Mouse (Mus musculus): ENCODE measurements at regions not wholly inside any gene's neighbourhood (a gene's known extent, or its start where the extent isn't known, plus 50 kb on each side); places are given as distances from the start of the nearest gene placed in this dataset.

DNA sequence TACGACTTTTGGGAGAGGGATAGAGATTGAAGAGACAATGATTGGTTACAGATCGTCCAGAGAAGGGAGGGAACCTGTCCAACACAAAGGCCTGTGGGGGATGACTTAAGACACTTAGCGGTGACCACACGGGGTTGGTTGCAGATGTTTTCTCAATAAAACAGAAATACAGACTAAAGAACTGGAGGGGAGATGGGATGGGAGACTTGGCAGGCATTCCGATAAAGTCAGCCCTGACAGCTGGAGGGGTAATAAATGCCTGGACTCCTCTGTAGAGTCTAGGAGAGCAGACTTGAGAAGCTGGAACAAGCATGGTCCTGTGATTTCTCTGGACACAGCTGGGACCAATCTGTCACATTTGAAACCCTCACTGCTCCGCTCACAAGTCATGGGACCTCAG, 227.3 kb upstream of the Klf3 start:
- Histone ChIP-seq H3K36me3 (ENCODE audit: inconsistent target) (no peaks in the 10 kb centered on the region), H3K4me3 (ENCODE audit: inconsistent target) (no peak overlapping the region), H3K27ac (no peak overlapping the region), H3K79me2 (ENCODE audit: inconsistent target) (no peaks in the 10 kb centered on the region)
- WGBS (ENCODE audit: missing documents) = 95% methylated on average over 6 of the region's 6 CpGs

DNA sequence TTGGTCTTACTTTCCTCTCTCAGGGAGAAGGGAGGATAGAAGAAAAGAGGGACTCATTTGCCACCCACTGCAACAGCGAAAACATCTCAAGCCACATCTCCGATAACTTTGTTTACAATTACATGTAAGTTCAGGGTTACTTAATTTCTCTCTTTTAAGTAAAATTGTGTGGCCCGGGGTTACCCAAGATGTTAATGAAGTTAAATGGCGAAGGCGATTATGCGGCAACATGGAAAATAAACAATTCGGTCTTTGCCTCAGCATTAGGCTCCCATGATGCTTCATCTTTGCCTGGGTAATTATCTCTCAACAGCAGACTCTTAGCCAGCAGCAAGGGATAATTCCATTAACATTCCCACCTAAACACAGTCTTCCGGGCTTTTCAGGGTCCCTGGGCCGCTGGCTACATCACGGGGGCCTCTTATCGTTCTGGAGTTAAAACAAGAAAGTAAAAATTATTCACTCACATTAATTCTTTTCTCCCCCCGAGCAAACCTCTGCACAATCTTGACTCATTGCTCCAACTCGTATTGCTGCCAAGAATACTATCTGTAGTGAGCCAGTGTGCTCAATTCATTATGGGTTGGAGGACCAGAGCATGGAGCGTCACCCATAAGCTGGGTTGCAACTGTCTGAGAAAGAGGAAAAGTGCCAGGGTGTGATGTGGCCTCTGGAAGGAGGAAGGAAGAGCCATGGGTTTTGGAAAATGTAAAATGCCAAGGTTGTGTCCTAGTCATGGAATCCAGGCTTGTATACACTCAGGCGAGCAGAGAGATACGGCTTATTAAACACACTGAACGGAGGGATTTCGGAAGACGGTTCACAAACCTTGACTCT, 226.5 kb upstream of the Klf3 start:
- WGBS (ENCODE audit: missing documents) = 92% methylated on average over 19 of the region's 19 CpGs
- Histone ChIP-seq H3K79me2 (ENCODE audit: inconsistent target) (no peaks in the 10 kb centered on the region), H3K4me3 (ENCODE audit: inconsistent target) (no peak overlapping the region), H3K27ac (no peak overlapping the region), H3K36me3 (ENCODE audit: inconsistent target) (no peaks in the 10 kb centered on the region)

DNA sequence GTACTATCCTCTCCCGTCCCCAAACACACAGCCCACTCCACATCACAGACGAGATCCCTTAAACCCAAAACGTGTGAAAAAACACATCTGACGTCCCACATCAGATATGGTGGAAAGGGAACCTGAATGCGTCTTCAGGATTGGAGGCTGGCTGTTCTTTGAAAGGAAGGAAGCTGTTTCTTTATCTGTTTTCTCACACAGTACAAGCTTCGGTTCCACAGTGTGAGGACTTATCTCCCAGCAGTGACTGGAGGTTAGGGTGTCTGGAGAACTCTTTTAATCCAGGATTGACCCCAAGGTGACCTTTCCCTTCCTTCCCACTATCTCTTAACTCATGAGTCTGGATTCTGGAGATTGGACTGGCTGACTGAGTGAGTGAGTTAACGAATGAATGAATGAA, 225.8 kb upstream of the Klf3 start:
- no peak overlapping the region for H3K27ac ChIP-seq
- no peak overlapping the region for H3K4me3 ChIP-seq (ENCODE audit: inconsistent target)
- 81% methylated on average over 7 of the region's 7 CpGs for WGBS (ENCODE audit: missing documents)
- H3K36me3 ChIP-seq (ENCODE audit: inconsistent target) = no peaks in the 10 kb centered on the region
- H3K79me2 ChIP-seq (ENCODE audit: inconsistent target) = no peaks in the 10 kb centered on the region

DNA sequence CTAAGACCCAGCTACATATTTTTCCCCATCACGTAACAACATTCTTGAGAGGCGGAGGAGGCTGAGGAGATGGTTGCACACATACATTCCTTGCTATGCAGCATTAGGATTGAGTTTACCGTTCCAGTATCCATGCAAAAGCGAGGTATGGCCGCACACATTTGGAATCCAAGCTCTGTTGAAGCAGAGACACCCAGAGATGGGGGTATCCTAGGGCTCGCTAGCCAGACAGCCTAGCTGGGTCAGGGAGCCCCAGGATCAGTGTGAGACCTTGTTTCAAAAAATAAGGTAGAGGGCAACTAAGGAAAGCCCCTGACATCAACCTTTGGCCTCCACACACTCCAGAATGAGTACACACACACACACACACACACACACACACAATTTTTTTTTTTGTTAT, 224.7 kb upstream of the Klf3 start:
- Histone ChIP-seq H3K79me2 (ENCODE audit: inconsistent target) (no peaks in the 10 kb centered on the region), H3K27ac (no peak overlapping the region), H3K4me3 (ENCODE audit: inconsistent target) (no peak overlapping the region), H3K36me3 (ENCODE audit: inconsistent target) (no peaks in the 10 kb centered on the region)
- WGBS (ENCODE audit: missing documents) = 100% methylated on average over 6 of the region's 6 CpGs

DNA sequence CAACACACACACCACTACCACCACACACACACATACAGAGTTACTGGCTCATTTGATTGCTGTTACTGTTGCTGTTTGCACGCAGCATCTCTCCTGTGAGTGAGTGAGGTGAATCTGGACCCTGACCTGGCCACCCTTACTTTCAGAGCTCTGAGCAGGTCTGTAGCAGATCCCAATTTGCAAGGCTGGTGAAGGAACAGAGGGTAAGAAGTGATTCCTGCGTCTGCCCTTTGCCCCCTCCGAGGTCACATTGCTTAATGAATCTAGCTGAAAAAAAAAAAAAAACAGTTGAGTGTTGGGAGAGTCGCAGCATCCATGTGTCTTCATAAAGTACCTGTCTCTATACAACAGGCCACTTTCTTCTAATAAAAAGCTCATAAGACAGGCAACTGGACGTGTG, 224.1 kb upstream of the Klf3 start:
- Histone ChIP-seq H3K79me2 (ENCODE audit: inconsistent target) (no peaks in the 10 kb centered on the region), H3K4me3 (ENCODE audit: inconsistent target) (no peak overlapping the region), H3K36me3 (ENCODE audit: inconsistent target) (no peaks in the 10 kb centered on the region), H3K27ac (no peak overlapping the region)
- 87% methylated on average over 5 of the region's 5 CpGs for whole genome bisulfite sequencing (ENCODE audit: missing documents)

DNA sequence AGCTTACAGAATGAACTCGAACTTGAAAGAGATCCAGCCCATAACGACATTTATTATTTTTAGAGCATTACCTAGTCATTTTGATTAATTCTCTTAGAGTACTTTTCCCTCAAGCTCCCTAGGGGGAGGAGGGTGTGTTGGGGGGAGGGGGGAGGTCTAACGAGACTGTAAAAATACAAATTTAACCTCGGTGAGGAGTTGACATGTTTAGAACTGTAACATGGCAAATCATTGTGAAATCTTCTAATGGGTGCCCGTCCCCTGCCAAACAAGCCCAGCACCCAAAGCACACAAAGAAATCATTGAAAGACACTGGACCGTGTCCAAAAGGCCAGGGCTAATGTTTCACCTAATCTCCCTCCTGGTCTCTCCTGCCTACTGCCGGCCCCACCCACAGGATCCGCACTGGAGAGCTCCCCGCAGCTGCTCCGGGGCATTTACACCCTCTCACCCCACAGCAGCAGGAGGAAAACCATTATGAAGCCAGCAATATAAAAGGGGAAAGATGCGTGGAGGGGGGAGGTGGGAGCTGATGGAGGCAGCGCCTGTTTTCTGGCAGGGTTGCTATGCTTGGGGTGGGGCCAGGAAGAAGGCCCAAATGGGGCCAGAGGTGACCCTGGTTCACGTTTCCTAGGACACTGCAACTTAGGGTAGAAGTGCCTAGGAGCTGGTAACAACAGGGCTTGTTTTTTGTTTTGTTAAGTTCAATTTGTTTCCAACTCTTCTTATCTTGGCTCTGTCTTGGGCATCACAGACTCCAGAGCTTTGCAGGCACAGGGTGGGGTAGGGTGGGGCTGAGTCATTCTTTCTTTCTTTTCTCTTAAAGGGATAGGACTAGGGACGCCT, 223.5 kb upstream of the Klf3 start:
- 27% methylated on average over 14 of the region's 14 CpGs for WGBS (ENCODE audit: missing documents)
- Histone ChIP-seq H3K36me3 (ENCODE audit: inconsistent target) (no peaks in the 10 kb centered on the region), H3K4me3 (ENCODE audit: inconsistent target) (no peak overlapping the region), H3K79me2 (ENCODE audit: inconsistent target) (no peaks in the 10 kb centered on the region), H3K27ac (no peak overlapping the region)

DNA sequence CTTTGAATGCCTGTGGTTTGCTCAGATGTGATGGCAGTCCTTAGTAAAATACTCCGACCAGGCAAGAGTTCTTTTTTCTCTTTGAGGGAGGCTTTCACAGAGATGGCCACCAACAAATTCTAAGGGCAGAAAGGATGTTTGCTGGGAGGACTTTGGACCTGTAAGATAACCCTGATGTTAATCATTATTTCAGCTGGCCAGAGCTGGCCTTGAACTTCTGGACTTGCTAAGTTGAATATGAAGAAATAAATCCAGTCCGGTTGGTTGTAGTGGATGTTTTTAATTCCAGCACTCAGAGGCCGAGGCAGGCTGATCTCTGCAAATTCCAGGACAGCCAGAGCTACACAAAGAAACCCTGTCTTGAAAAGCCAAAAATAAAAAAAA, 222.9 kb upstream of the Klf3 start:
- Histone ChIP-seq H3K4me3 (ENCODE audit: inconsistent target) (no peak overlapping the region), H3K27ac (no peak overlapping the region), H3K79me2 (ENCODE audit: inconsistent target) (no peaks in the 10 kb centered on the region), H3K36me3 (ENCODE audit: inconsistent target) (no peaks in the 10 kb centered on the region)
- 93% methylated on average over 3 of the region's 3 CpGs for WGBS (ENCODE audit: missing documents)

DNA sequence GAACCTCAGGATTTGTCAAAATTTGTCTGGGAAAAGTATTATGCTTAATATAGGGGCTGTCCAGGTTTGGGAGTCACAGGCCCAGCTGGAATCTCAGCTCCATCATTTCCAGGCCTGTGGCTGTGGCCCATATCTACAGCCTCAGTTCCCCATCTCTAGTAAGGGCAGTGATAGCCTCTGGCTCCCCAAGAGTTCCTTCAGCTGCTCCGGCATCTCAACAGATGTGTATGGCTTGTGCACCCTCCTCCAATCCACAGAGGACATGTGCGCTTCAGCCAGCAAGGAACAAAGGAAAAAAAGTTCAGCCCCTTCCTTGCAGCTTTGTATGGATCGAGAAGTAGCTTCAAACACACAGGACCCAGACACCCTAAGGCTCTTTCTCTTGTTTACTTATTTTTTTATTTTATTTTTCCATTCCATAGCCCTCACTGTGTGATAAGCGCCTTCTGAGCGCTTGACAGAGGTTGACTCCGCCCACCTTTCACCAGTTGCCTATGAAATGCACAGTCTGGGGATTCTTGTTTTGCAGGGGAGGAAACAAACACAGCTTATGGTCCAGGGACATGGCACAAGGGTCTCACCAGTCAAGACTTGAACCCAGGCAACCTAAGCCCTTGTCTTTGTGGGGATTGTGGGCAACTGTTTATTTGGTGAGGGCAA, 222.3 kb upstream of the Klf3 start:
- Histone ChIP-seq H3K36me3 (ENCODE audit: inconsistent target) (no peaks in the 10 kb centered on the region), H3K79me2 (ENCODE audit: inconsistent target) (no peaks in the 10 kb centered on the region), H3K4me3 (ENCODE audit: inconsistent target) (no peak overlapping the region), H3K27ac (no peak overlapping the region)
- 97% methylated on average over 6 of the region's 6 CpGs for WGBS (ENCODE audit: missing documents)

DNA sequence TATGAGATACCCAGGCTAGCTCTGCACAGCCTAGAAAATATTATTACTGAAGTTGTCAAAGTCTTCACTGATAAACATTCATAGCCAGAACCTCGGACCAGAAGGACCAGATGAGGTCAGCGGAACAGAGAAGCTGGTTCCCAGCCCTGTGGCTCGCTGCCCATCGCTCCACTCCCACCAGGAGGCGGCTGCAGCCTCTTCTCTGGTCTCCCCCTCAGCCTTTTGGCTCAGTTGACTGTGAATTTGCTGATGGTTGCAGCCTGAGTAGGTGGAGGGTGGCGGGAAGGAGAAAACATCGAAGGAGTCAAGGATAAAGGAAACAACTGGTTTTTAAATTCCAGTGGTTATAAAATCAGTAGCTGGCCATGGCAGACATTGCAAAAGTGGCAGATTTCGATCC, 221.7 kb upstream of the Klf3 start:
- H3K4me3 ChIP-seq (ENCODE audit: inconsistent target) = no peak overlapping the region
- no peaks in the 10 kb centered on the region for H3K36me3 ChIP-seq (ENCODE audit: inconsistent target)
- 93% methylated on average over 6 of the region's 8 CpGs for WGBS (ENCODE audit: missing documents)
- no peaks in the 10 kb centered on the region for H3K79me2 ChIP-seq (ENCODE audit: inconsistent target)
- H3K27ac ChIP-seq = no peak overlapping the region

DNA sequence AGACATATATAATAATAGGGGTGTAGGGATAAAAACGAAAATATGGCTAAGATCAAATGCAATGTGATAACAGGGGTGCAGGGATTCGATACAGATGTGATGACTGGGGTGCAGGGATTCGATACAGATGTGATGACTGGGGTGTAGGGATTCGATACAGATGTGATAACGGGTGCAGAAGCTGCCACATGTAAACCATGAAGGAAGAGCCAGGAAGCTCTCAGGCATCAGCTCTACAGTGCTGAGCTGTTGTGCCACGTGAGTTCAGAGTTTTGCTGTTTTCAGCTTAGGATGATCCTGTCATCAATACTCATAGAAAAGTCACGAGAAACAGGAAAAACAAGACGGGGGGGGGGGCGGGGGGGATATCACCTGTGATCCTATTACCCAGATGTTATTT, 221.2 kb upstream of the Klf3 start:
- no peaks in the 10 kb centered on the region for H3K79me2 ChIP-seq (ENCODE audit: inconsistent target)
- no peak overlapping the region for H3K27ac ChIP-seq
- no peaks in the 10 kb centered on the region for H3K36me3 ChIP-seq (ENCODE audit: inconsistent target)
- no peak overlapping the region for H3K4me3 ChIP-seq (ENCODE audit: inconsistent target)
- WGBS (ENCODE audit: missing documents) = 79% methylated on average over 9 of the region's 9 CpGs

DNA sequence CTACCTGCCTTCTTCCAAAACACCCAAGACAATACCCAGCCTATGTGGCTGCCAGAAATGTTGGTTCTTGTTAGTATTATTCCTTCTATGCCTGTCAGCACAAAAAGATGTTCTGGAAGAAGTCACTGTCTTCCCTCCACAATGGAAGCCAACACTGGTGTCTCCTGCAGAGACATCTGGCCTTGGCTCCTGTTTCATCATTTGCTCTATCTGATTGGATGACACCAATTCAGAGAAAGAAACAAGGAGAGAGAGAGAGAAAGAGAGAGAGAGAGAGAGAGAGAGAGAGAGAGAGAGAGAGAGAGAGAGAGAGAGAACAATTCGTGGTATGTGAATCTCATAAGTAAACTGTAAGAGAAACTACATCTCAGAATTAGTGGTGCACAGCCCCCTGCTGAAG, 218.9 kb upstream of the Klf3 start:
- H3K27ac ChIP-seq = no peak overlapping the region
- no peaks in the 10 kb centered on the region for H3K36me3 ChIP-seq (ENCODE audit: inconsistent target)
- no peaks in the 10 kb centered on the region for H3K79me2 ChIP-seq (ENCODE audit: inconsistent target)
- 86% methylated on average over 1 of the region's 1 CpGs for WGBS (ENCODE audit: missing documents)
- no peak overlapping the region for H3K4me3 ChIP-seq (ENCODE audit: inconsistent target)

DNA sequence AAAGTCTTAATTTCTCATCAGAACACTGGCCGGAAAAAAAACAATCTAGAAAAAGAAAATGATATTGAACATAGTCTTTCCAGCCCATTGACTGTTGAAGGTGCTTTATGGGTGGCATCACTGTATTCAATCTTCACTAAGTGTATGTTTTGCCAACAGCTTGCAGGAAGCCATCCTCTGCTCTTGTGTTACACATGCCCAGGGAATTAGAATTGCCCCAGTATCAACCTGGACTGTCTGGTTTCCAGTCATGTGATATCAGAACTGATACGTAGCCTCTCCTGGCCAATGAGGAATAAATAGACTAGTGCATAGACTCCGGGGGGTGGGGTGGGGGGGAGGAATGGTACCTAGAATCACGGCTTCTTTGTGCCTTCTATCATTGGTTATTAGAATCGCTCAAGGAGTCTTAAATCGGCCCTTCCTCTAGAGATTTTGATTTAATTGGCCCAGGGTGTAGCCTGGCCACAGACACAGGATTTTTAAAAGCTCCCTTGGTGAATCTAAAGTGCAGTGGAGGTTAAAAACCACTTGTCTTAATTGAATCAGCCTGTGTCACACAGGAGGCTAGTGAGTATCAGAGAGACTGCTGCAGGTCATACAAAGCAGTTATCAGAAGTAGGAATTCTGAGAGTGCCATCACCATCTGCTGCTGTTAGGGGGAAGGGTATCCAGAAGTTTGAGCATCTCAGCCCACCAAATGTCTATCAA, 218.0 kb upstream of the Klf3 start:
- Histone ChIP-seq H3K27ac (no peak overlapping the region), H3K79me2 (ENCODE audit: inconsistent target) (no peaks in the 10 kb centered on the region)
- WGBS (ENCODE audit: missing documents) = 100% methylated on average over 6 of the region's 6 CpGs

DNA sequence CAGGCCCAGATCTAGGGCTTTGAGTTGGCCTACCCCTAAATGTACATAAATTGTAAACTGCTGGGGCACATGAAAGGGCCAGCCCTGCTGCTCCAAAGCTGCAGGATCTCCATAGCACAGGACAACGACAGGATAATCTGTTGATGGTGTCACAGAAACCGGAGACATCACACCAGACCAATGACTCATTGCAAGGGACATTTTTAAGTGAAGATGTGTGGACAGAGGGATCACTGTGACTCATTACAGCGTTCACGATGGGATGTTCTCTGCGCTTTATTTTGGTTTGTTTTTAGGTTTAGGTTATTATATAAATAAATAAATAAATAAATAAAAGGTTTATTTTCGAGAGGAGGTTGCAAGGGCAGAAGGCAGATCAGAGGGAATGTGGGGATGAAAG, 216.9 kb upstream of the Klf3 start:
- H3K79me2 ChIP-seq (ENCODE audit: inconsistent target) = no peaks in the 10 kb centered on the region
- H3K27ac ChIP-seq = no peak overlapping the region
- WGBS (ENCODE audit: missing documents) = 98% methylated on average over 6 of the region's 6 CpGs
- no peaks in the 10 kb centered on the region for H3K36me3 ChIP-seq (ENCODE audit: inconsistent target)
- no peak overlapping the region for H3K4me3 ChIP-seq (ENCODE audit: inconsistent target)

More for the DNA sequence above, 218.0 kb upstream of the Klf3 start:
- no peaks in the 10 kb centered on the region for H3K36me3 ChIP-seq (ENCODE audit: inconsistent target)
- no peak overlapping the region for H3K4me3 ChIP-seq (ENCODE audit: inconsistent target)

DNA sequence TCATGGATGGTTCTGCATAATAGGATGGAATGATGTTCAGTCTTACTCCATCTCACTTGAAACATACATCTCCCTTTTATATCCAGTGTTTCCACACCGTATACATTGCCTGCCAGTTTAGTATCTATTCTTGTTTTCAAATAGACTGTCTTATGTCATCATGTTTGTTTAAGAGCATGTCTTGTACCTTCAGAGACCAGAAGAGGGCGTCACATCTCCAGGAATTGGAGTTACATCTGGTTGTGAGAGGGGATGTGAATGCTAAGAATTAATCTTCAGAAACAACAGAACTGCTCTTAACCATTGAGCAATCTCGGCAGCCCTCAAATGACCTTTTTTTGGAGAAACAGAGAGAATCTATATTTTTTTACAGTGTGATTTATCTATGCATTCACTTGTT, 216.3 kb upstream of the Klf3 start:
- Histone ChIP-seq H3K4me3 (ENCODE audit: inconsistent target) (no peak overlapping the region), H3K79me2 (ENCODE audit: inconsistent target) (no peaks in the 10 kb centered on the region), H3K36me3 (ENCODE audit: inconsistent target) (no peaks in the 10 kb centered on the region), H3K27ac (no peak overlapping the region)
- WGBS (ENCODE audit: missing documents) = 97% methylated on average over 3 of the region's 3 CpGs
